Mouse (Mus musculus) right cerebral cortex, postnatal 10 days (tissue): ENCODE results near the gene Slc13a3.
"Not testable (repeated sequence)": the region's sequence is repeated elsewhere in the genome, so short reads cannot be mapped to it uniquely, and the experiment has no call there.

Experiments used
- DNase-seq, 2 experiments: peaks; one replicate each; pipeline ENCODE4 v3.0.0; 2021; ENCODE audit warnings: low spot score in 2 of 2

The Slc13a3 gene

GRCm38 (mm10) chr2:165473003-165473402 is at the start of gene Slc13a3:
Slc13a3 (minus strand) TSS chr2:165473230.
- DNase-seq, result peak in 1 of 2 experiments; percentile 55

GRCm38 (mm10) chr2:165515178-165515728 is 42.2 kb upstream of the Slc13a3 start:
- DNase-seq, result no peak

GRCm38 (mm10) chr2:165512870-165513600 is 40.0 kb upstream of the Slc13a3 start:
- peak in 1 of 2 experiments; percentile 49 for DNase-seq

GRCm38 (mm10) chr2:165512426-165512825 is 39.4 kb upstream of the Slc13a3 start:
- DNase-seq, result no peak

GRCm38 (mm10) chr2:165511530-165511929 is 38.5 kb upstream of the Slc13a3 start:
- not testable (repeated sequence) for DNase-seq

- DNase-seq, result not testable (repeated sequence)
Measured at GRCm38 (mm10) chr2:165510914-165511458, 38.0 kb upstream of the Slc13a3 start.

- DNase-seq, result peak; percentile 51 to 69
Measured at GRCm38 (mm10) chr2:165510466-165510865, 37.4 kb upstream of the Slc13a3 start.

GRCm38 (mm10) chr2:165509686-165510085 is 36.7 kb upstream of the Slc13a3 start:
- no peak for DNase-seq

GRCm38 (mm10) chr2:165503259-165504203 is 30.5 kb upstream of the Slc13a3 start, which contains the start of gene Slc2a10:
Slc2a10 (plus strand) TSS chr2:165503787.
- DNase-seq, result peak; percentile 48 to 65

- no peak for DNase-seq
Measured at GRCm38 (mm10) chr2:165498816-165499215, 25.8 kb upstream of the Slc13a3 start.

- no peak for DNase-seq
Measured at GRCm38 (mm10) chr2:165497706-165498275, 24.8 kb upstream of the Slc13a3 start.

GRCm38 (mm10) chr2:165496251-165496650 is 23.2 kb upstream of the Slc13a3 start:
- DNase-seq, result peak in 1 of 2 experiments; percentile 66

- no peak for DNase-seq
Measured at GRCm38 (mm10) chr2:165494495-165494894, 21.5 kb upstream of the Slc13a3 start.

GRCm38 (mm10) chr2:165493587-165494210 is 20.7 kb upstream of the Slc13a3 start:
- peak; percentile 79 to 90 for DNase-seq

GRCm38 (mm10) chr2:165492648-165493553 is 19.9 kb upstream of the Slc13a3 start, which contains the start of gene Trp53rka:
Trp53rka (minus strand) TSS chr2:165493324.
- peak; percentile 90 for DNase-seq

- peak; percentile 75 to 79 for DNase-seq
Measured at GRCm38 (mm10) chr2:165486881-165487535, 14.0 kb upstream of the Slc13a3 start.

- DNase-seq, result peak; percentile 43 to 49
Measured at GRCm38 (mm10) chr2:165486401-165486800, 13.4 kb upstream of the Slc13a3 start.

- no peak for DNase-seq
Measured at GRCm38 (mm10) chr2:165485826-165486225, 12.8 kb upstream of the Slc13a3 start.

- no peak for DNase-seq
Measured at GRCm38 (mm10) chr2:165484152-165484551, 11.1 kb upstream of the Slc13a3 start.
